Mouse (Mus musculus) retina, adult 2 months (tissue): ENCODE results near the gene Apol7c.
"Not testable (repeated sequence)": the region's sequence is repeated elsewhere in the genome, so short reads cannot be mapped to it uniquely, and the experiment has no call there.

Source experiments
- DNase-seq: peaks from one replicate; pipeline ENCODE4 v3.0.0-alpha.2; 2012; ENCODE audit warnings: low read depth, low spot score

Gene Apol7c

DNA sequence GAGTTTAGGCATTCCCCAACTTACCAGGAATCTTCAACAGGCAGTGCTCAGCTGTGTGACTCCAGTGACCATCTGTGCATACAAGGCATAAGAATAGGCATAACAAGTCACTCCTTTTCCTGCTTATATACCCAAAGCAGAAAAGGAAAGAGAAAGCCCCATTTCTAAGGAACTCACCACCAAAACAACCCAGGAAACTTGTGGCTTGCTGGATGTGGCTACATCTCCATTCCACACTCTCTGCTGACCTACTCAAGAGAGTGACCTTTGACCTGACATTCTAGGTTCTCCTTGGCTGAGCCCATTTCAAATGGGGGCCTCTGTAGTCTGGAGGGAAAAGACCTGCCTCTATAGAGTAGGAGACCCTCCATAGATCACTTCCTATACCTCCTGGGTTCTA is at the start of gene Apol7c:
Gene Apol7c, minus strand, starts transcription at position 101 of the 400 bp plus-strand sequence.
- no peak for DNase-seq

DNA sequence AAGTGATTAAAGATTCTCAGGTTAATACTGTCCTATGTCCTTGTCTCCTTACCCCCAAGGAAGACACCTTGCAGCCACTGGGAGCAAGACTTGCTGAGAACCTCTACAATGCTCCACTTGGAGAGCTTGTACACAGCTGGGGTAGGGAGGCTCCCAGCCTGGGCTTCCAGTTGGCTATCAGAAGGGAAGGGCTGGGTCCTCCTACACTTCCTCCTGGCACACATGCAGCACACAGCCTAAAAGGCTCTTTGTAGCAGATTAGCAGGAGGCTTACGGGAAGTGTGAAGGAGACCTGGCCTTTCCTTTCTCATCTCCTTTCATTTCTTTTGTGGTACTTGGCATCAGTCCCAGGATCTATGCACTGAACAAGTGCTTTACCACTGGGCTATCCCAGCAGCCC is 48.6 kb upstream of the Apol7c start:
- no peak for DNase-seq

DNA sequence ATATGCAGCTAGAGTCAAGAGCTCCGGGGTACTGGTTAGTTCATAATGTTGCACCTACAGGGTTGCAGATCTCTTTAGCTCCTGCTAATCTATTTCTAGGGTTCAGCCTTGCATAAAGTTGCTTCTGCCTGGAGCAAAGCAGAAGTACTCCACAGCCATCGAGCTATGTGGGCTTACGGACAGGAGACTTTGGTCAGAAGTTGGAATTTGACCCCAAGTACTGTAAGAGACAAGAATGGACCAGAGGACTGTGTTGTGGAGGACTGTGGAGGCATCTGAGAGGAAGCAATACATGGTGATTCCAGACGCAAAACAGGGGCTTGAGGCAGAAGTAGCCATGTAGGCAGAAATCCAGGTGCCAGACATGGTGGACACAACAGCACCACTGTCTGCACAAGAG is 46.2 kb upstream of the Apol7c start:
- no peak for DNase-seq

DNA sequence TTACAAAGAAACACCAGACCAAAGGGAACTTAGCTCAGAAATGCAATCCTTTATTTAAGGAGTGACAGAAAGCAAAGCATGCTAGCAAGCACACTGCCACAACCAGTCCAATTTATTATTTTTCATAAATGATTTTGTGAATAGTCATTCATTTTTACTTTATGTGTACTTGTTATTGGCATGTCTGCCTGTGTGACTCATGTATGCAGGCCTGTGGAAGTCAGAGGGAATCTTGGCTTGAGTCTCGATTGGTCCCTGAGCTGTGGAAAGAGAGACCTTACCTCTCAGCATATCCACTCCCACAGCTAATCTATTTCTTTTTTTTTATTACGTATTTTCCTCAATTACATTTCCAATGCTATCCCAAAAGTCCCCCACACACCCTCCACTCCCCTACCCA is 45.7 kb upstream of the Apol7c start:
- DNase-seq, result no peak

DNA sequence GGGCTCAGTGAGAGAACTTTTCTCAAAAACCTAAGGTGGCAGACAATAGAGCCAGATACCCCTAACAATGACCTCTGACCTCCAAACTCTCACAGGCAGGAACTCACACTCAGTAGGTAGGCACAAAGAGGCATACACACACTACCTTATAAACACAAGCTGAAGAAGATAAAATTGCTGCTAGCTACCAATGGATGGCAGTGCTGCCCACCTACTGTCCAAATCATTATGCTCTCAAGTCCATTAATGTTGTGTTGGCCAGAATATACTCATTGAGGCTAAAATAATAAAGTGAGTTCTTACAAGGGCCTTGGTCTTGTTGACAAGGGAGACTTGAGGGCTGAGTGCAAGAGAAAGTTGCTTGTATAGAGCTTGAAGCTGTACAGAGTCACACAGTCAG is 30.1 kb upstream of the Apol7c start:
- DNase-seq, result no peak

DNA sequence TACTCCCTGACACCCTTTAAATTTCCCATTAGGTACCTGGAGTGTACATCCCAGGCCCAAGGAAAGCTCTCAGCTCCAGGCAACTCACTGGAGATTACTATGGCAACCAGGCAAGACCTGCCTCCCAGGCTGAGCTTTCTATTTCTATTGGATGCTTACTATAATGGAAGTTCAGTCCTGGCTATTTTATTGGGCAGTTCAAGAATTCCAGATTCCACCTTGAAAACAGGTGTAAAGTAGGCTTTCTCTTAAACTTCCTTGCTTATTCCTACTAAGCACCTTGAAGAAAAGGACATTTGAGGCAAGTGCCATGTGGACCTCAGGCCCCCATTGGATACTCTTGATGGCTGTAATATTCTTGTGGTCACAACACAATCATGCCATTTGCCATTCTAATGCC is 28.7 kb upstream of the Apol7c start, which contains the start of gene 1700025B11Rik:
Gene 1700025B11Rik, minus strand, starts transcription at position 101 of the 400 bp plus-strand sequence.
- DNase-seq, result no peak

DNA sequence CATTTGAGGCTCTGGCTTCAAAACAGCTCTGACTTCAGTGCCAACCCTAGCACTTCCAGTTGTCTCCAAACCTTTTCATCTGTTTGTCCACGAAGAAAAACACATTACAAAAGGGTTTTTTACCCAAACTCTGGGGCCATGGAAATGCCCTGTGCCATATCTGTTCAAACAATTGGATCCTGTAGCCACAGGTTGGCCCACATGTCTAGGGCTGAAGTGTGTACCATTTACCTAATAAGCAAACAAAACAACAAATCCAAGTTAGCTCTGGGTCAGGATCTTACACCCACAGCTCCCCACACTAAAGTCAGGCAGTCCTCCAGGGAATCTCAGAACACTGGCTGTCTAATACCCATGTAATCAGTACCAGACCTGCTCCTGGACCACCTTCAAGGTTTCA is 6.1 kb upstream of the Apol7c start:
- DNase-seq, result not testable (repeated sequence)

DNA sequence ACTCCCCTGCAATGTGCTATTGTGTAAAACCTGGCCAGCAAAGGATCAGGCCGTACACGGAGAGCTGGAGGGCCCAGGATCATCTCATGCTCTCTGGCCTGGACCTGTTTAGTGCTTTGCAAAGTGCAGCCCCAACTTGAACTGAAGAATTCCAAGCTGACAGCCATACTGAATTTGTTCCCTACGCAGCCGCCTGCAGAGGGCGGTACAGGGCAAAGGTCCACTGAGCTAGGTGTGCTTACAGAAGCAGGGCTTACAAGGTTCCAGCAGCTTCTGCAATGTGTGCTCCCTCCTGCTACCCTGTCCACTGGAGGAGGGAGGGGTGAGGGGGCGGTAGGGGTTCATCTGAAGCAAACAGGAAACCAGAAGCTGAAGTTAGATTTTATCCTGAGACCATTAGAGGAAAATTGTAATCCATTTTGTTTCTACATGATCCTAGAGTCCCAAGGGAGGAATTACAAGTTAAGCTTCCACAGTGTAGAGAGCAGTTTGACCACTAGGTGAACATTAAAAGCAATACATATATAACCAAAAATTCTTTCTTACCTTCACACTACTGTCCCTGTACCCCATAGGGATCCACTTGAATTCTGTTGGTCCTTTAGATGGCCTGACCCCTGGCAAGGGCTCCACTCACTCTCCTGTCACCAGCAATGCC is 9.8 kb downstream of the Apol7c start:
- not testable (repeated sequence) for DNase-seq

DNA sequence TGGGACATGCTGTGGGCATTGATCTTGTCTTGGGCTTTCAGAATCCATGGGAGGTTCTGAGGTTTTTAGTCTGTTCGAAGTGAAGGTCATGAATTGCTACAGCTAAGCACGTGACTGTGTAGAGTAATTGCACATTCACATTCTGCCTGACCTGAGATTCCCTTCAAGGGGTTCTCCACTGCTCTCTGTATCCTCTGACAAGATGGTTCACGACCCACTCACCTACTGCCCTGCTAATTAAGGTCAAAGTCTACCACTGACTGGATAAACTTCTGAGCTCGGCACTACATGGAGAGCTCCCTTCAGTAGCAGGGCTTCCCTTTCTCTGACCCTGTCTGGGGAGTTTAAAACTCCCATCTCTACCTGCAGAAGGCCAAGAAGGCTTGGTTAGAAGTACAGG is 12.5 kb downstream of the Apol7c start:
- DNase-seq, result not testable (repeated sequence)

DNA sequence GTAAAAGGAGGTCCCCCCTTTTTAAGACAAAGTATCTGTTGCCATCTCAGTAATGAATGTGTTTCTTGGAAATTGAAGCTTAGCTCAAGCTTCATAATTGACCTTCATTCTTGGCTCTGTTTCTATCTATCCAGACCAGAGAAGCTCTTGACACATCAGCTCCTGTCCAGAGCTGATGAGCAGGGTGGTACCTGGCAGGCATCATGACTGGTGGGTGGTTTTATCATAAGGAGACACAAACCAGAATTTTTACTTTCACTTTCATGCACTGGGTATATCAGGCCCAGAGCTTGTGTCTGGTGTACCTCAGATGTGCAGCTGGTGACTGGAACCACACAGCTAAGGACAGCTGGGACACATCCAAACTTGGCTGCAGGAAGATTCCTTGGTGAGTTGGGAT is 25.1 kb downstream of the Apol7c start, which contains the start of gene Apol11a:
Gene Apol11a, plus strand, starts transcription at position 306 of the 400 bp plus-strand sequence.
- not testable (repeated sequence) for DNase-seq

DNA sequence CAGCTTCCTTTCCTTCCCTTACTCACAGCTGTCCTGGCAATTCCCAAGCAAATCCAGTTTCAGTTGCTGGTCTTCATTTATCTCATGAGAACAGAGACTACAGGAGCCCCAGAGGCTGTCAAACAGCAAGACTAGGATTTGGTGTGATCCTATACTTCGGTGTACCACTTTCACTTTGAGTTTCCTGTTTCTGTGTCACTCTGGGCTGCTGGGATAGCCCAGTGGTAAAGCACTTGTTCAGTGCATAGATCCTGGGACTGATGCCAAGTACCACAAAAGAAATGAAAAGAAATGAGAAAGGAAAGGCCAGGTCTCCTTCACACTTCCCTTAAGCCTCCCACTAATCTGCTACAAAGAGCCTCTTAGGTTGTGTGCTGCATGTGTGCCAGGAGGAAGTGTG is 38.4 kb downstream of the Apol7c start:
- not testable (repeated sequence) for DNase-seq

DNA sequence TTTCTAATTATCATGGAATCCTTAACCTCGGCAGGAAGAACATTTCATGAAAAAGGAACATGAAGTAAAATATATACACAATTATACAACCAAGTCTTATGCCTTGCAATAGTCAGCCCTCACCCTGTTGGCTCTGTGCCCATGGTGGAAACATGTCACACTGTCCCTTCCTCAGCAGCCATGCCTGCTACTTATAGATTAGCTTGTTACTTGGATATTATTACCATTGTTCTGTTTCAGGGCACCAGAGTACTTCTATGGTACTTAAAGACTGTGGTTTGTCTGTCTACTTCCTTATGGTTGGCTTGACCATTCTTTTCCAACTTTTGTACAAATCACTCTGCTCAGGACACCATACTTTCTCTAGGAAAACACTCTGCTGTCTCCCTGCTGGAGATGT is 39.9 kb downstream of the Apol7c start:
- not testable (repeated sequence) for DNase-seq

DNA sequence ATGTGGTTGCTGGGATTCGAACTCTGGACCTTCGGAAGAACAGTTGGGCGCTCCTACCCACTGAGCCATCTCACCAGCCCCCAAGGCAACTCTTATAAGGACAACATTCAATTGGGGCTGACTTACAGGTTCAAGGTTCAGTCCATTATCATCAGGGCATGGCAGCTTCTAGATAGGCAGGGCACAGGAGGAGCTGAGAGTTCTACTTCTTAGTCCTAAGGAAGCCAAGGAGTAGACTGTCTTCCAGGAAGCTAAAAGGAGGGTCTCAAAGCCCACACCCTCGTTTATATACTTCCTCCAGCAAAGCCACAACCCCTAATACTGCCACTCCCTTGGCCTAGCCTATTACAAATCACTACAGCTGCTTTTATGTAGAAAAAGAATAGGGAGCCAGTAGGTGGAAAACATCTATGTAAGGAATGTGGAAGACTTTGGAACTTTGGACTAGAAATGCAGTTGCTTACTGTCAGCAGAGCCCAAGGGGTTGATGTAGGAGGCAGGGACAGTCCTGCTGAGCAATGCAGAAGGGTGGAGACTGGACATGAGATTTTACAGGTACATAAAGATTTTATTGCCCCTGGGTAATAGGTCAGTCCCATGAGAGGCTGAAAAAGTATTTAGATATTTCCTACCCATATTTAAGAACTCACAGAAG is 50.8 kb downstream of the Apol7c start:
- no peak for DNase-seq

DNA sequence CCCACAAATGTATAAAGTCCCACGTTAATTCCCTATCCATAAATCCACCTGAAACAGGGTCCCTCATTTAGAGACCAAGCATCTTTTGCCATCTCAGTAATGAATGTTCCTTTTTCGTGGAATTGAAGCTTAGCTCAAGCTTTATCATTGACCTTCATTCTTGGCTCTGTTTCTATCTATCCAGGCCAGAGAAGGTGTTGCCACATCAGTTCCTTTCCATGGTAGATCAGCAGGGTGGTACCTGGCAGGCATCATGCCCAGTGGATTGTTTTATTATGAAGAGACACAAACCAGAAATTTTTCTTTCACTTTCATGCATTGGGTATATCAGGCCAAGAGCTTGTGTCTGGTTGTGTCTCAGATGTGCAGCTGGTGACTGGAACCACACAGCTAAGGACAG is 56.4 kb downstream of the Apol7c start, which contains the start of gene Apol10a:
Gene Apol10a, plus strand, starts transcription at position 355 of the 400 bp plus-strand sequence.
- not testable (repeated sequence) for DNase-seq
